Mouse (Mus musculus) central nervous system, embryonic 14 days (tissue): ENCODE measurements around the gene Leap2. TPM values are rescaled to one million over a fixed set of nuclear protein-coding genes. Genes with fewer than 3 reads are reported as not detected.

Experiments used
- polyA plus RNA-seq: library from polyadenylated mRNA; depleted of rRNA; stranded (reverse); fragments of >200 nt; gene quantifications from 2 replicates; pipeline ENCODE4 v1.2.3, GENCODE M21; 2012; rRNA removed

Leap2 gene
- polyA plus RNA-seq = 0.25 TPM in 1 of 2 replicates, not detected in the other

GRCm38 (mm10) chr11:53423036-53423435 is at the start of gene Leap2:
Gene Leap2 (minus strand): TSS chr11:53423170.

DNA sequence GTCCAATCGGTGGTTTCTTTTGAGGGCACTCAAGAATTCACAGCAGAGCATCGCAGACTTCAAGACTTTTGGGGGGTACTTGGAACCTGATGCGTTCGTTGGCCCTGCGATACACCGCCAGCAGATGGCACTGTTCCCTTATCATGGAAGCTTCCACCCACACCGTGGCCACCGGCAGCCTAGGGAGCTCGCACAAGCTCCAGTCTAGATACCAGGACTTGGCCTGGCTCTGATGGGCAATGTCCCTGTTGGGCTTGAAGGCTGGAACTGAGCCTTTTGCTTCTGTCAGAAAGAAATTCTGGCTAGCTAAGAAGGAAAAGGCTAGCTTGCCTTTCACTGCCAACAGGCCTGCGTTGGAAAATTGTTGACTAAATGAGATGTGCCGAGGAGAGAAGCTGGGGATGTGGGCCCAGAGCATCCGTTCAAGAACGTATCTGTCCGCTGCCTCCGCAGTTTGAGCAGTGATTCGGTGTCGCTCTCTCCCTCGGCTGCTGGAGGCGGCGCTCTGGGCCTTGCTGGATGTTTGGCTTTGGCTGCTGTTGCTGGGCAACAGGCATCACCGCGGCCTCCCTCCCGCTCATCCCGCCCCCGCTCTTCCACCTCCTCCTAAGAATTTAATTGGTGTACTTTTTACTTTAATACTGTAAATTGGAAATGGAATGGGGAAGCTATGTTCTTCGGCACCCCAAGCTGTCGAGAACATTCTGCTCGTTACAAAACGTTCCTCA is 47.2 kb upstream of the Leap2 start, which contains the start of gene Gm9837:
Gene Gm9837 (minus strand): TSS at position 512 of the 728 bp plus-strand sequence.

GRCm38 (mm10) chr11:53456474-53457371 is 33.8 kb upstream of the Leap2 start, which contains the start of the genes Gm10447 and Shroom1:
Gene Gm10447 (minus strand): TSS chr11:53457110.
Gene Shroom1 (plus strand): TSS chr11:53457205.

GRCm38 (mm10) chr11:53430670-53431346 is 7.8 kb upstream of the Leap2 start, which contains the start of the genes Uqcrq and Gdf9:
Gene Uqcrq (minus strand): TSS chr11:53430831.
Gene Gdf9 (plus strand): TSS chr11:53431023.

Other genes starting within 250 kb of the Leap2 start
- 80.5 and 86.7 TPM in 2 replicates for gene Hspa4, start 122.7 kb downstream of the Leap2 start, polyA plus RNA-seq
- gene Zcchc10, start 98.5 kb downstream of the Leap2 start, polyA plus RNA-seq = 10.5 and 11.4 TPM in 2 replicates
- gene Aff4, start 72.3 kb downstream of the Leap2 start, polyA plus RNA-seq = 53.7 and 61.3 TPM in 2 replicates
- gene Uqcrq, start 7.7 kb upstream of the Leap2 start, polyA plus RNA-seq = 288 and 294 TPM in 2 replicates
- gene Gdf9, start 7.9 kb upstream of the Leap2 start, polyA plus RNA-seq = 2.4 and 2.6 TPM in 2 replicates
- 0.06 and 0.25 TPM in 2 replicates for gene Gm10447, start 33.9 kb upstream of the Leap2 start, polyA plus RNA-seq
- gene Shroom1, start 34.0 kb upstream of the Leap2 start, polyA plus RNA-seq = 2.3 and 4.0 TPM in 2 replicates
- gene Gm9837, start 47.3 kb upstream of the Leap2 start, polyA plus RNA-seq = not detected in 2 replicates
- gene Gm9945, start 57.0 kb upstream of the Leap2 start, polyA plus RNA-seq = not detected in 2 replicates
- gene Sowaha, start 57.1 kb upstream of the Leap2 start, polyA plus RNA-seq = 0.81 and 1.2 TPM in 2 replicates
- 38.6 and 46.0 TPM in 2 replicates for gene Sept8, start 96.1 kb upstream of the Leap2 start, polyA plus RNA-seq
- gene Kif3a, start 144.2 kb upstream of the Leap2 start, polyA plus RNA-seq = 89.6 and 93.3 TPM in 2 replicates
- gene Il4, start 195.5 kb upstream of the Leap2 start, polyA plus RNA-seq = not detected in 2 replicates
- gene Il13, start 211.5 kb upstream of the Leap2 start, polyA plus RNA-seq = not detected in 2 replicates